Mouse (Mus musculus): Measurements from ENCODE around the gene Man1a2. TPM values are rescaled to one million over a fixed set of nuclear protein-coding genes. Genes with fewer than 3 reads are reported as not detected.

Man1a2 gene
- polyA plus RNA-seq, 1 experiment from 2014 or later, result 92.1 TPM

- Histone ChIP-seq H3K27ac (ENCODE audit: low read depth, low read length) (no peak overlapping the region), H3K4me2 (replicated peaks; ENCODE audit: low read depth) (no peak overlapping the region), H3K27me3 (replicated peaks; ENCODE audit: control insufficient read depth, insufficient read depth, low read length) (no peaks in the 10 kb centered on the region), H3K36me3 (ENCODE audit: control insufficient read depth, insufficient read depth) (peaks cover 9% of the 10 kb centered on the region; the same call in 1 of the 2 replicates), H3K9ac (ENCODE audit: low read depth, low read length) (no peak overlapping the region), H3K4me1 (replicated peaks; ENCODE audit: control insufficient read depth, insufficient read depth, low read length) (no peaks in the 10 kb centered on the region), H3K4me3 (ENCODE audit: low read depth, low read length) (no peak overlapping the region), H3K9me3 (ENCODE audit: control insufficient read depth) (no peaks in the 10 kb centered on the region)
- no peak for ATAC-seq
- TF ChIP-seq CTCF (IDR thresholded peaks at IDR 0.05; ENCODE audit: low read depth), result no peak
- 82% methylated on average over 2 of the region's 2 CpGs for WGBS
Measured at GRCm38 (mm10) chr3:100636255-100636654, 49.0 kb downstream of the Man1a2 start.

- H3K27ac ChIP-seq (ENCODE audit: low read depth, low read length), result no peak overlapping the region
- no peak overlapping the region for H3K4me3 ChIP-seq (ENCODE audit: low read depth, low read length)
- no peak for TF ChIP-seq CTCF (IDR thresholded peaks at IDR 0.05; ENCODE audit: low read depth)
- no peak overlapping the region for H3K9ac ChIP-seq (ENCODE audit: low read depth, low read length)
- H3K4me2 ChIP-seq (replicated peaks; ENCODE audit: low read depth), result no peak overlapping the region
- ATAC-seq, result no peak
- peaks cover 6% of the 10 kb centered on the region; the same call in 1 of the 2 replicates for H3K36me3 ChIP-seq (ENCODE audit: control insufficient read depth, insufficient read depth)
- H3K27me3 ChIP-seq (replicated peaks; ENCODE audit: control insufficient read depth, insufficient read depth, low read length), result no peaks in the 10 kb centered on the region
- no peaks in the 10 kb centered on the region for H3K9me3 ChIP-seq (ENCODE audit: control insufficient read depth)
- WGBS, result 78% methylated on average over 4 of the region's 4 CpGs
- no peaks in the 10 kb centered on the region for H3K4me1 ChIP-seq (replicated peaks; ENCODE audit: control insufficient read depth, insufficient read depth, low read length)
Measured at GRCm38 (mm10) chr3:100634821-100635220, 50.5 kb downstream of the Man1a2 start.

GRCm38 (mm10) chr3:100618511-100618910, 66.8 kb downstream of the Man1a2 start:
- Histone ChIP-seq H3K9me3 (ENCODE audit: control insufficient read depth) (no peaks in the 10 kb centered on the region), H3K4me1 (replicated peaks; ENCODE audit: control insufficient read depth, insufficient read depth, low read length) (no peaks in the 10 kb centered on the region), H3K9ac (ENCODE audit: low read depth, low read length) (no peak overlapping the region), H3K4me2 (replicated peaks; ENCODE audit: low read depth) (no peak overlapping the region), H3K27ac (ENCODE audit: low read depth, low read length) (no peak overlapping the region), H3K4me3 (ENCODE audit: low read depth, low read length) (no peak overlapping the region), H3K36me3 (ENCODE audit: control insufficient read depth, insufficient read depth) (no peaks in the 10 kb centered on the region), H3K27me3 (replicated peaks; ENCODE audit: control insufficient read depth, insufficient read depth, low read length) (no peaks in the 10 kb centered on the region)
- ATAC-seq, result no peak
- WGBS, result 57% methylated on average over 4 of the region's 4 CpGs
- TF ChIP-seq CTCF (IDR thresholded peaks at IDR 0.05; ENCODE audit: low read depth), result no peak

- ATAC-seq, result no peak
- Histone ChIP-seq H3K4me3 (ENCODE audit: low read depth, low read length) (no peak overlapping the region), H3K4me1 (replicated peaks; ENCODE audit: control insufficient read depth, insufficient read depth, low read length) (no peaks in the 10 kb centered on the region), H3K27me3 (replicated peaks; ENCODE audit: control insufficient read depth, insufficient read depth, low read length) (no peaks in the 10 kb centered on the region), H3K4me2 (replicated peaks; ENCODE audit: low read depth) (no peak overlapping the region), H3K9me3 (ENCODE audit: control insufficient read depth) (no peaks in the 10 kb centered on the region), H3K27ac (ENCODE audit: low read depth, low read length) (no peak overlapping the region), H3K9ac (ENCODE audit: low read depth, low read length) (no peak overlapping the region), H3K36me3 (ENCODE audit: control insufficient read depth, insufficient read depth) (0 out of 2 replicates have a peak, but pooled peaks cover 6% of the 10 kb centered on the region)
- WGBS, result 33% methylated on average over 1 of the region's 1 CpGs
- no peak for TF ChIP-seq CTCF (IDR thresholded peaks at IDR 0.05; ENCODE audit: low read depth)
Measured at GRCm38 (mm10) chr3:100610916-100611315, 74.4 kb downstream of the Man1a2 start.

- H3K9ac ChIP-seq (ENCODE audit: low read depth, low read length), result no peak overlapping the region
- 59% methylated on average over 2 of the region's 2 CpGs for WGBS
- TF ChIP-seq CTCF (IDR thresholded peaks at IDR 0.05; ENCODE audit: low read depth), result no peak
- H3K36me3 ChIP-seq (ENCODE audit: control insufficient read depth, insufficient read depth), result peaks cover 6% of the 10 kb centered on the region; the same call in 1 of the 2 replicates
- H3K4me2 ChIP-seq (replicated peaks; ENCODE audit: low read depth), result no peak overlapping the region
- no peaks in the 10 kb centered on the region for H3K9me3 ChIP-seq (ENCODE audit: control insufficient read depth)
- no peak overlapping the region for H3K4me3 ChIP-seq (ENCODE audit: low read depth, low read length)
- no peaks in the 10 kb centered on the region for H3K27me3 ChIP-seq (replicated peaks; ENCODE audit: control insufficient read depth, insufficient read depth, low read length)
- H3K27ac ChIP-seq (ENCODE audit: low read depth, low read length), result no peak overlapping the region
- ATAC-seq, result peak; percentile 53; the same call in 1 of the 2 replicates
- no peaks in the 10 kb centered on the region for H3K4me1 ChIP-seq (replicated peaks; ENCODE audit: control insufficient read depth, insufficient read depth, low read length)
Measured at GRCm38 (mm10) chr3:100604539-100604938, 80.8 kb downstream of the Man1a2 start.

GRCm38 (mm10) chr3:100599265-100599820, 86.0 kb downstream of the Man1a2 start:
- Histone ChIP-seq H3K27me3 (replicated peaks; ENCODE audit: control insufficient read depth, insufficient read depth, low read length) (no peaks in the 10 kb centered on the region), H3K27ac (ENCODE audit: low read depth, low read length) (no peak overlapping the region), H3K9ac (ENCODE audit: low read depth, low read length) (no peak overlapping the region), H3K4me1 (replicated peaks; ENCODE audit: control insufficient read depth, insufficient read depth, low read length) (no peaks in the 10 kb centered on the region), H3K4me3 (ENCODE audit: low read depth, low read length) (no peak overlapping the region), H3K4me2 (replicated peaks; ENCODE audit: low read depth) (no peak overlapping the region; the same call in 1 of the 2 replicates), H3K36me3 (ENCODE audit: control insufficient read depth, insufficient read depth) (no peaks in the 10 kb centered on the region), H3K9me3 (ENCODE audit: control insufficient read depth) (no peaks in the 10 kb centered on the region)
- TF ChIP-seq CTCF (IDR thresholded peaks at IDR 0.05; ENCODE audit: low read depth), result no peak
- WGBS, result 89% methylated on average over 2 of the region's 2 CpGs
- ATAC-seq, result no peak
